Mouse (Mus musculus): ENCODE data around the gene Hhatl.

- TF ChIP-seq ZC3H11A (IDR thresholded peaks at IDR 0.05; ENCODE audit: borderline replicate concordance, low read depth, low read length) (no peak), CHD2 (IDR thresholded peaks at IDR 0.05; ENCODE audit: low read depth, low read length) (no peak)
Measured at GRCm38 (mm10) chr9:121838008-121838407, 45.7 kb upstream of the Hhatl start.
